Mouse (Mus musculus) lung, adult 2 months (tissue): ENCODE measurements around the gene Cenpx. TPM values are rescaled to one million over a fixed set of nuclear protein-coding genes. Genes with fewer than 3 reads are reported as not detected.
"Not testable (repeated sequence)": the region's sequence is repeated elsewhere in the genome, so short reads cannot be mapped to it uniquely, and the experiment has no call there.

ENCODE experiments used
- DNase-seq: peaks from one replicate; pipeline ENCODE4 v3.0.0; 2022
- H3K4me1 ChIP-seq: fragments of 200-500 bp; 2 replicates; pipeline ENCODE4 v1.6.1; 2011; ENCODE audit warnings: low read length; ENCODE audit not compliant: control insufficient read depth, insufficient read depth
- H3K4me3 ChIP-seq: fragments of 200-500 bp; replicated peaks from 2 replicates; pipeline ENCODE3; 2011; ENCODE audit warnings: low read depth, mild to moderate bottlenecking, control low read depth, low read length; ENCODE audit errors: extremely low read depth
- CTCF ChIP-seq: fragments of 200-500 bp; IDR thresholded peaks from 2 replicates; pipeline ENCODE4 v1.5.1; 2011; ENCODE audit warnings: mild to moderate bottlenecking, low read length, control low read depth; ENCODE audit not compliant: insufficient read depth
- POLR2A ChIP-seq: fragments of 200-500 bp; IDR thresholded peaks from 2 replicates; pipeline ENCODE4 v1.6.1; 2011; ENCODE audit warnings: low read depth, mild to moderate bottlenecking, control low read depth, low read length, borderline replicate concordance; ENCODE audit errors: extremely low read depth
- WGBS: fragments of 180-500 bp; shearing (Covaris S2); methylation state at CpG from one replicate; pipeline ENCODE4 v1.1.7; 2018; 5-methylcytosine and 5-hydroxymethylcytosine counted together
- polyA plus RNA-seq: library from polyadenylated mRNA; depleted of rRNA; stranded (reverse); fragments of >200 nt; gene quantifications from 2 replicates; pipeline ENCODE4 v1.2.3, GENCODE M21; 2012; rRNA removed

The Cenpx gene
- polyA plus RNA-seq: 68.0 and 69.1 TPM in 2 replicates

DNA sequence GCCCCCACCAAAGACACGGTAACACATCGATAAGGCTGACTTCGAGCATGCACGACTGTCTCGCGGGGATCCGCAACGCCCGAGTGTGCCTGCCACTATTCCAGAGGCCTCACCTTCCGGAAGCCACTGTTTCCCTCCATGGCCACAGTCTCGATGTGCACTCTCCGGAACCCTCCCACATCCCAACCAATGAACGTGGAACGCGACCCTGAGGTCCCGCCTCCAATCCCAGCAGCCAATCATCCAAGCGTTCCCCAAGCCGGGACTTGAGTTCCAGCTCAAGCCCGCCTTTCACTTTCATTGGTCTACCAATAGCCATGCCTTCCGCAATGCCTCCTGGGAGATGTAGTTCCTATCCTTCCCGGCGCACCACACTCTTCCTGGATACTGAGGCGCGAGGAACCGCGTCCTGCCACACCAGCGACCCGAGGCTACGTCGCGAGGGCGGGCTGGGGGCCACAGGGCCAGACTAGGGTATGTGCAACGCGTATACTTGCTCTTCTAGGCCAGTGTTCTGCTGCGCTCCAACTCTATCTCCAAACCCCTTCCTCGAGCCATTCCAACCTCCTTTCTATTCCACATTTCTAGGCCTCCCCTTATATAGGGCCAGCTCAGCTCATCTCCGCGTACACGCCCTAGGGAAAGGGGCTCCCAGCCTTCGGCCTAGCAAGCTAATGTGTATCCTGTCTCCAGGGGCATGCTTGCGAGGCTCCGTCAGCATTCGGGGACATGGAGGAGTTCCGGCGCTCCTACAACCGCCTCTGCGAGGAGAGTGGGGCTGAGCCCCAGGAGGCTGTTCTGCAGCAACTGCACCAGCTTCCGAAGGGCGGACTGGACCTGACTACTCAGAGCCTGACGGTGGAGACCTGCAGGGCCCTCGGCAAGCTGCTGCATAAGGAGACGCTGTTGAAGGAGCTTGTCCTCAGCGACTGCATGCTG, at the start of gene Cenpx, which contains the start of gene Lrrc45:
Cenpx (minus strand) TSS at position 159 of the 939 bp plus-strand sequence.
Lrrc45 (plus strand) TSS at position 346 of the 939 bp plus-strand sequence.
- DNase-seq: peak; percentile 96
- Histone ChIP-seq H3K4me1 (peaks cover 14% of the 10 kb centered on the region; the same call in 1 of the 2 replicates), H3K4me3 (peak within 1 kb of the TSS; percentile 84)
- 2% methylated on average over 53 of the region's 53 CpGs for WGBS
- TF ChIP-seq CTCF (no peak), POLR2A (peak; percentile 85; the same call in 1 of the 2 replicates)

DNA sequence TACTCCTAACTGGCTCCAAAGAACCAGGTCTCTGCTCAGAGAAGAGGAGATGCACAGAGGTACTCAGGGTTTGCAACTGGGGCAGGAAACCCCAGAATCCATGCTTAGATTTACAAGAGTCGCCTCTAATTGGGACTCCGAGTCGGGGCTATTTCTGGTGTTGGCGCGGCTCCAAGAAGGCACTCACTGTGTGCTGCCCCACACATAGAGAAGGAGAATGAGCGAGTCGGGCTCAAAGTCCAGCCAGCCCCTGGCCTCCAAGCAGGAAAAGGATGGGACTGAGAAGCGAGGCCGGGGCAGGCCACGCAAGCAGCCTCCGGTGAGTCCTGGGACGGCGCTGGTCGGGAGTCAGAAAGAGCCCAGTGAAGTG, 49.1 kb upstream of the Cenpx start, which contains the start of gene Hmga1b:
Hmga1b (plus strand) TSS at position 123 of the 370 bp plus-strand sequence.
- H3K4me1 ChIP-seq, H3K4me3 ChIP-seq, DNase-seq: not testable (repeated sequence)
- WGBS: 5% methylated on average over 14 of the region's 14 CpGs

DNA sequence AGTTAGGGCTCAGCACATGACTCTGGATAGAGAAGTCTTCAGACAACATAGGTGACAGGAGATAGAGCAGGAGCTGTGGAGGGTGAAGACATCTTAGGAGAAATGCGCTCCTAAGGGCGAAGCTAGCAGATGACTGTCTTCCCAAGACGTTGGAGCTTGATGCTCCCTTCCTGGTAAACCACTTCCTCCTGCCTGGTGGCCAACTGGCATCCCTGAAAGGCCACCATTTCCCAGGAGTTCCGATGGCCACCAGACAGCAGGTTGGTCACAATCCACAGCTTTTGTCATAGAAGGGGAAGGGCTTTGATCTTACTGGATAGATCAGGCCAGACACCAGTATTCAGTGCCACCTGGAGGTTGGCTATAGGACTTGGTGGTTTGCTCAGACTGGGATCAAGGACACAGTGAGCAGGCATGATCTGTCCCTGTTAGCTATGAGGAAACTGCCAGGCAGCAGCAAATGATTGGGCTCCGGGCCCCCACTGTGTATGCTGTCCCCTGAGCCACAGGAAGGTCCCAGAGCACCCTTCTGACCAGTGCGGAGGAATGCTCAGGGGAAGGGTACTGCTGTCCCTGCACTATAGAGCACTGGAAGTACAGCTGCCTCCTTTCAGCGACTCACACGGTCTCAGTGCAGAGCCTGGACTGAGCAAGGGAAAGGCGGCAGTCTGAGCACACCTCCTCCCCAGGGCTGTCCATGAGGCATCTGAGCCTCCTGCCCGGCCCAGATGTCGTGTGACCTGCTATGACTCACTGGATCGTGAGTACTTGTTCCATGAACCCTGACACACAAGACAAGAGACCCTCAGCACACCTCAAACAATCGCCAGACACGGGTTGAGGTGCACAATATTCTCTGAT, 48.5 kb upstream of the Cenpx start:
- Histone ChIP-seq H3K4me1 (no peaks in the 10 kb centered on the region), H3K4me3 (no peak overlapping the region)
- no peak for TF ChIP-seq POLR2A
- TF ChIP-seq CTCF: no peak
- 61% methylated on average over 14 of the region's 14 CpGs for WGBS
- no peak for DNase-seq

DNA sequence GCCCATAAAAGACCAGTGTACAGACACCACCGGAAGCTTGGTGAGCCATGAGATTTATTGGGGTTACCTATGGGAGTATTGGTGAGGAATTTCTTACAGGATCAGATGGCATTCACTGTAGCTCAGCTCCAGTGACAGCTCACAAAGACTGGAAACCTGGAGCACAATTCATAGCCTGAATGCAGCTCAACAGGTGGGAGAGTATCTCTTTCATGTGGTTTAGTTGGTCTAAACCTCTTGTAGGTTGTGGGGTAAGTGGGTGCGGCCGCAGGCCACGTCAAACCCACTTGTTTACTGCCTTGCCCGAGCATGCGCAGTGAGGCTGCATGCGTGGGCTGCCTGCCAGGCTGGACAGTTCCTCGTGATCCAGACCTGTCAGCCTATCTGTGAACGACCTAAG, 46.7 kb upstream of the Cenpx start:
- DNase-seq: no peak
- Histone ChIP-seq H3K4me3 (no peak overlapping the region), H3K4me1 (no peaks in the 10 kb centered on the region)
- TF ChIP-seq CTCF (no peak), POLR2A (no peak)
- 78% methylated on average over 9 of the region's 9 CpGs for WGBS

DNA sequence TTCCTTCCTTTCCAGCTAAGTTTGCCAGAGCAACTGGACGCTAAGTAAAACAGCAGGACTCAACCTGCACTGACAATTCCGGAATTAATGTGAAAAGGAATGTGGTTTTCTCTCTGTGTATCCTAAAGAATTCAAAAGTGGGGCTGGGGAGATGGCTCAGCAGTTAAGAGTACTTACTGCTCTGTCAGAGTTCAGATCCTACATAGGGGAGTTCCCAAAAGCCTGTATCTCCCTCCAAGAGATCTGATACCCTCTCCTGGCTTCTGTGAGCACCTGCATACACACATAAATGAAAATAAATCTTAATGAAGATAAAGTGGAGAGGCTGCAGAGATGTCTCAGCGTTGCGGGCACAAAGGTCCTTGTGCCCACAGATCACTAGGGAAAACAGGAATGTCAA, 38.1 kb upstream of the Cenpx start:
- H3K4me1 ChIP-seq: no peaks in the 10 kb centered on the region
- no peak for DNase-seq
- H3K4me3 ChIP-seq: no peak overlapping the region
- WGBS: 51% methylated on average over 4 of the region's 4 CpGs
- no peak for TF ChIP-seq CTCF
- no peak for TF ChIP-seq POLR2A

DNA sequence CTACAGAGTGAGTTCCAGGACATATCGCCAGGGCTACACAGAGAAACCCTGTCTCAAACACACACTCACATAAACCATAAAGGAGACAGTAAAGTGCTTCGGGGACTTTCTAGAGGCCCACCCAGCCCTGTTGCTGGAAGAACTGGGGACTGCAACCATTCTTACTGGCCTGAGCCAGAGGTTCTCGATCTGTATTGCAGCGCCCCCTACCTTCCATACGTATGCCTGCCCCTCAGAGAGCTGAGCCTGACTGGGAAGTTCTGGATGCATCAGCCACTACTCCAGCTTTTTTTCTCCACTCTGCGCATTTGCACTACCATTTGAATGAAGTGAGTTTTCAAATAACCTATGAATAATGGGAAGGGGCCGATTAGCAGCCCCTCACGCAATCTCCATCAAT, 35.9 kb upstream of the Cenpx start:
- 63% methylated on average over 8 of the region's 8 CpGs for WGBS
- H3K4me1 ChIP-seq: no peaks in the 10 kb centered on the region
- TF ChIP-seq POLR2A (no peak), CTCF (peak; percentile 69)
- DNase-seq: no peak
- H3K4me3 ChIP-seq: no peak overlapping the region

DNA sequence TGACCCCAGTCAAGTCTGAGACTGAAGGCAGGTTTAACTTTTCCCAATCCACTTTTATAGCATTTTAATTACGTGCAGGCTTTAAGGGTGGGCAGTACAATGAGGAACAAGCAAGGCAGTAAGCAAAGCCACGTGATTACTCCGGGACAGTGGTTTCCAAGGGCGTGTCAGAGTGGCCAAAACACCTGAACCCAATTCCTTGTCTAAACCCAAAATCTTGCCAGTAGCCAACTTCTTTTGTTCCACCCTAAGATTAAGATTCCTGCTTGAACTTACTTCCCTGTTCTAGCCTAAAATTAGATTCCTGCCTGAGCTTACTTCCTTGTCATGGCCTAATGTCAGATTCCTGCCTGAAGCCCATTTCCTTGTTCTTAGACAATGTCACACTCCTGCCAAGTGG, 34.4 kb upstream of the Cenpx start:
- Histone ChIP-seq H3K4me1 (no peaks in the 10 kb centered on the region), H3K4me3 (no peak overlapping the region)
- TF ChIP-seq POLR2A: no peak
- TF ChIP-seq CTCF: no peak
- 58% methylated on average over 4 of the region's 4 CpGs for WGBS
- DNase-seq: no peak

DNA sequence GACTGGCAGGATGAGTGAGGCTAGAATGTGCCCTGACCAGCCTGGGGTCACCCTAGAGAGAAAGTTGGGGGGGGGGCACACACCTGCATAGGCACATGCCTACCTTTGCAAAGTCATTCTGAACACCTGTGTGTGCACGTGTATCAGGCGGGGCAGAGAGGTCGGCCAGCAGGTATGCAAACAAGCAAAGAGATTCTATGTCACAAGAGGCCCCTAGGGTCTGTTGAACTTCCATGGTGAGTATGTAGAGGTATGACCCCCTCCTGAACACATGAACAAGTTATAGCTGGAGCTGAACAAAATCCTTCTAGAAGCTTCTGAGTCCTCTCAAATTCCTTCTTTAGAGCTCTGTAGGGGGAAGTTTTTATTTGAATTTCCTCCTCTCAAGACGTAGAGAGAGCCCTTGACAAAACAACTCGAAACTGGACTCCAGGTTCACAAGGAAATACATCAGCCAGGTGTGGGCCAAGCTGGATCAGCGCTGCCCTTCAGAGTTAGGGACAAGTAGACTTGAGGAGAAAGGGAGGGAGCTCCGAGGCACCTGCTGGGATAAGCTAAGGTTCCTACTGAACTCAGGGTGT, 30.7 kb upstream of the Cenpx start:
- TF ChIP-seq POLR2A (peak; percentile 27; the same call in 1 of the 2 replicates), CTCF (no peak)
- WGBS: 56% methylated on average over 7 of the region's 7 CpGs
- DNase-seq: no peak
- no peak overlapping the region for H3K4me3 ChIP-seq
- peaks cover 2% of the 10 kb centered on the region; the same call in 1 of the 2 replicates for H3K4me1 ChIP-seq

DNA sequence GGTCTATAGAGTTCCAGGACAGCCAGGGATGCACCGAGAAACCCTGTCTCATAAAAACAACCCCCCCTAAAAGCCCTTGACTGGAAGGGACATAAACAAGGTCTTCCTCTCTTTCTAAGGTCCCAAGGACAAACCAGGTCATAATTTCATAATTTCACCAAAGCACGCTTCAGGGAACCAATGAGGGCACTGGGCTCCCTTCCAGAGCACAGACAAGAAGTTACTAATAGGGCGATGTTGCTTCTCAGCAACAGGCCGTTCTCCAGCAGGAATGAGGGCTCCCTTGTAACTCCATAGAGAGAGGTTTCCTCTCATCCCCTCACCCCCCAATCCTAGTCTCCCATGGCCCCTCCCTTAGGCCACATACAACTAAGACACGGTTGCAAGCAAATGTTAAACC, 27.4 kb upstream of the Cenpx start:
- H3K4me1 ChIP-seq: peaks cover 2% of the 10 kb centered on the region; the same call in 1 of the 2 replicates
- TF ChIP-seq CTCF (no peak), POLR2A (no peak)
- no peak for DNase-seq
- no peak overlapping the region for H3K4me3 ChIP-seq
- WGBS: 66% methylated on average over 5 of the region's 5 CpGs
